Mouse (Mus musculus) intestine, embryonic 16.5 days (tissue): ENCODE data around the gene Olfm1. TPM values are rescaled to one million over a fixed set of nuclear protein-coding genes. Genes with fewer than 3 reads are reported as not detected.
A peak's percentile ranks its signal among the peaks of the same experiment; 100 is the strongest.

Source experiments
- ATAC-seq: fragments of 200-750 bp; cut with Nextera tagmentation; 2 replicates; pipeline ENCODE4 v1.8.0; 2017; ENCODE audit warnings: moderate TSS enrichment, moderate library complexity
- H3K27ac ChIP-seq: fragments of 300-500 bp; sonication (generic); 2 replicates; pipeline ENCODE4 v1.5.1; 2014; ENCODE audit warnings: mild to moderate bottlenecking, low read length
- H3K27me3 ChIP-seq: fragments of 300-500 bp; sonication (generic); replicated peaks from 2 replicates; pipeline ENCODE4 v1.6.1; 2014; ENCODE audit warnings: low read length, control low read depth, mixed read lengths; ENCODE audit not compliant: control insufficient read depth, insufficient read depth
- H3K36me3 ChIP-seq: fragments of 300-500 bp; sonication (generic); 2 replicates; pipeline ENCODE4 v1.6.1; 2014; ENCODE audit warnings: low read length, control low read depth; ENCODE audit not compliant: control insufficient read depth, insufficient read depth
- H3K4me1 ChIP-seq: fragments of 300-500 bp; sonication (generic); 2 replicates; pipeline ENCODE4 v1.6.1; 2014; ENCODE audit warnings: low read length, control low read depth, mixed read lengths; ENCODE audit not compliant: control insufficient read depth, insufficient read depth
- H3K4me2 ChIP-seq: fragments of 300-500 bp; sonication (generic); 2 replicates; pipeline ENCODE4 v1.6.1; 2014; ENCODE audit warnings: low read depth, low read length, control low read depth
- H3K4me3 ChIP-seq: fragments of 300-500 bp; sonication (generic); 2 replicates; pipeline ENCODE4 v1.5.1; 2014; ENCODE audit warnings: mild to moderate bottlenecking, low read length
- H3K9ac ChIP-seq: fragments of 300-500 bp; sonication (generic); 2 replicates; pipeline ENCODE4 v1.6.1; 2014; ENCODE audit warnings: low read depth, low read length
- H3K9me3 ChIP-seq: fragments of 300-500 bp; sonication (generic); 2 replicates; pipeline ENCODE4 v1.6.1; 2016; ENCODE audit warnings: low read length, control low read depth; ENCODE audit not compliant: control insufficient read depth
- WGBS: fragments of 180-500 bp; shearing (Covaris S2); extraction: QIAGEN DNeasy Blood & Tissue Kit; methylation state at CpG from one replicate; pipeline ENCODE4 v1.1.7; 2014; 5-methylcytosine and 5-hydroxymethylcytosine counted together
- polyA plus RNA-seq: library from polyadenylated mRNA; unstranded; fragments of >200 nt; fragmentation: Nextera tagmentation; extraction: Ambion mirVana; gene quantifications from 2 replicates; pipeline ENCODE4 v1.2.1, GENCODE M21; 2015

Olfm1 gene
- polyA plus RNA-seq, 1 experiment from 2014 or later = 13.3 TPM

DNA sequence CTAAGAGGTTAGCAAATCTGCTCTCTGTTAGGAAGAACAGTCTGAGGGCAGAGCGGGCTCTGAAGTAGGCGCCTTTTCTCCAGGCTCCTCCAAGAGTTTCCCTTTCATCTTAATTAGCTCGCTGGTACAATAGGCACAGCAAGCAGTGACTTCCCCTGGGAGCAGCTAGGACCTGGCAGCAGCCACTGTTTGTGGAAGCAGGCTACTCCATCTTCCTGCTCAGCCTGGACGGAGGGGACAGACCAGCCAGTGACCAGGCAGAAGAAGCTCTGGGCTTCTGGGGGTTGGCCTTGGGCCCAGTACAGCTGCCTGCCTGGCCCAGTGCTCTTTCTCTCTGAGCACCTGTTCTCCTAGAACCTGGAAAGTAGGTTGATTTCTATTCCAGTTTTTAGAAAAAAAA lies 77.8 kb downstream of the Olfm1 start:
- H3K9me3 ChIP-seq = no peaks in the 10 kb centered on the region
- H3K27ac ChIP-seq = no peak overlapping the region
- no peak overlapping the region for H3K9ac ChIP-seq
- no peaks in the 10 kb centered on the region for H3K36me3 ChIP-seq
- no peak overlapping the region for H3K4me2 ChIP-seq
- H3K4me1 ChIP-seq = 0 out of 2 replicates have a peak, but pooled peaks cover 2% of the 10 kb centered on the region
- H3K4me3 ChIP-seq = no peak overlapping the region
- WGBS = 32% methylated on average over 4 of the region's 4 CpGs
- H3K27me3 ChIP-seq = no peaks in the 10 kb centered on the region
- ATAC-seq = no peak

DNA sequence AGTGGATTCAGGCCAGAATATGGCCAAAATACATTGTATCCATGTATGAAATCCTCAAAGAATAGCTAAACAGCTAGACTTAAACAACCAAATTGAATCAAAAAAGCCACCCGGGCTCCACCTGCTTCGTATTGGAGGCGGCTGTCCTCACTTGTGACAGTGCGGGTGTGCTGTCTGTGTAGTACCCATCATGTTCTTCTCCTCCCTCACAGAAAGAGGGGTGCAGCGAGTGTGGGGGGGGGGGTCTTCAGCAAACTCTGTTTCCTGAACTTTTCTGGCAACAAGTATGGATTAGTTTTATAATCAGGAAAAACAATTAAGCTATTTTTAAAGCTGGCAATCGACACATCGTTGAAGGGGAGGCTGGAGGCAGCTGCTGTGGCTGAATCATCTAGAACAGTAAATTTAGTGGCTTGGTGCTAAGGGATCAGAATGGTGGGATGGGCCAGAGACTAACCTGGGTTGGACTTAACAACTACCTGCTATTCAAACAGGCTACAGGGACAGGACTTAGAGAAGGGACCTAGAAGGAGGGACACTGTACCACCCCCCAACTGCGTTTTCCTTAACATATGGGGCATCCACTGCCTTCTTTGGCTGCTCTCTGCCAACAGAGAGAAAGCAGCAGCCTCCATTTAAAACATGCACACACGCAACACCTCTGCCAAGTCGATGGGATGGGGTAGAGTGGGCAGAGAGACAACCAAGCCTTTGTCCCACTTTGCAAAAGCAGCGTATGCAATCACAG lies 79.6 kb downstream of the Olfm1 start:
- H3K9ac ChIP-seq = no peak overlapping the region
- no peak for ATAC-seq
- H3K36me3 ChIP-seq = no peaks in the 10 kb centered on the region
- H3K4me2 ChIP-seq = no peak overlapping the region
- H3K27me3 ChIP-seq = no peaks in the 10 kb centered on the region
- H3K9me3 ChIP-seq = no peaks in the 10 kb centered on the region
- WGBS = 81% methylated on average over 11 of the region's 11 CpGs
- H3K27ac ChIP-seq = no peak overlapping the region
- H3K4me1 ChIP-seq = 0 out of 2 replicates have a peak, but pooled peaks cover 8% of the 10 kb centered on the region
- H3K4me3 ChIP-seq = no peak overlapping the region

DNA sequence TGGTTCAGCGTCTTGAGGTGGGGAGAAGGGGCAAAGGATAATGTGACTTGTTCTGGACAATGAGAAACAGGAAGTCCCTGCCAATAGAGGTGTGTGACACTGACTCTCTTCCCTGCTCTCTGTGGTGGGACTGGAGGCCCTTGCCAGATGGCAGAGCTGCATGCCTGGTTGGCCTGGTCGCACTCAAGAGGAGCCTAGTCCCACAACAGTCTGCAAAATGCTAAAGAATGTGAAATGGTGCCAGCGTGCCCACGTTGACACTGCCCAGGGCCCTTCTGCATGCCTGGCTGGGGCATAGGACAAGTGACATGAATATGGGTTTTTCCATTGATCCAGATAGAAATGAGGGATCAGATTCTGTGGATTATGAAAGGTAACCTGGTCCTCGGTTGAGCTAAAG lies 81.2 kb downstream of the Olfm1 start:
- no peaks in the 10 kb centered on the region for H3K27me3 ChIP-seq
- no peaks in the 10 kb centered on the region for H3K36me3 ChIP-seq
- 0 out of 2 replicates have a peak, but pooled peaks cover 9% of the 10 kb centered on the region for H3K4me1 ChIP-seq
- no peaks in the 10 kb centered on the region for H3K9me3 ChIP-seq
- 86% methylated on average over 5 of the region's 5 CpGs for WGBS
- H3K9ac ChIP-seq = no peak overlapping the region
- H3K27ac ChIP-seq = no peak overlapping the region
- no peak overlapping the region for H3K4me3 ChIP-seq
- ATAC-seq = no peak
- no peak overlapping the region for H3K4me2 ChIP-seq

DNA sequence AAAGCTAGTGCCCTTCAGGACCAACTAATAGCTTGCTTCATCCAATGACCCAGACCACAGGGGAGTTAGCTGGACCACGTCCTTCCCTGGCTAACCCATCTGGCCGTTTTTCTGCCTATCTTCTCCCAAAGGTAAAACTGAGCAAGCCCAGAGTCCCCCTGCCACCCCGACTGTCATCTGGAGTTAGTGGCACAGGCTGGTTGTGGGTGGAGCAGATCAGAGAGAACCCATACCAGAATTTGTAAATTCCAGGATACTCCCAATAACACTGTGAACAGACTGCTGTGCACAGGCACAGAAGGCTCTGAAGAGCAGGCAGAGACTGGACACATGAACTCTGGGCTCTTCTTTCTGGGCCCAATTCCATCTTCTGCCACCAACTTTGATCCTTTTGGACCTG lies 82.6 kb downstream of the Olfm1 start:
- Histone ChIP-seq H3K36me3 (no peaks in the 10 kb centered on the region), H3K27me3 (no peaks in the 10 kb centered on the region), H3K27ac (no peak overlapping the region), H3K4me3 (no peak overlapping the region), H3K9ac (no peak overlapping the region), H3K9me3 (no peaks in the 10 kb centered on the region), H3K4me1 (0 out of 2 replicates have a peak, but pooled peaks cover 9% of the 10 kb centered on the region), H3K4me2 (no peak overlapping the region)
- ATAC-seq = no peak
- WGBS = 76% methylated on average over 3 of the region's 3 CpGs

DNA sequence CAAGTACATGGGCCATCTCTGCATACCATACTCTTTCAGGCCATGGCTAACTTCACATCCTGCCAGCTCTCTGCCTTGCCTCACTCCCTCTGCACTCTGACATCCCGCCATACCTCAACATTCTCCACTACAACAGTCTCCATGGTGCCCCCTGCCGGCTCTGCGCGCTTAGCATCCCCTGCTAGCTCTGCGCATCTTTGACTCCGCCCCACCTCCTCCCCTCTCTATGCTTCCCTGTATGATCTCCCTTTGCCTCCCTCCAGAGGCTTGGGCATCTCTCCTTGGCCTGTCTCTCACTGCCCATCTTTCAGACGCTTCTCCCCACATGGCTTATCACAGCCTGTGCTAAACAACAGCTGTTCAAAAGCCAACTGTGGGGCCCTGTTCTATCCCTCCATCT lies 85.4 kb downstream of the Olfm1 start:
- no peak overlapping the region for H3K4me2 ChIP-seq
- no peaks in the 10 kb centered on the region for H3K36me3 ChIP-seq
- no peak overlapping the region for H3K4me3 ChIP-seq
- no peaks in the 10 kb centered on the region for H3K9me3 ChIP-seq
- ATAC-seq = peak; percentile 44
- no peak overlapping the region for H3K27ac ChIP-seq
- H3K27me3 ChIP-seq = no peaks in the 10 kb centered on the region
- no peak overlapping the region for H3K9ac ChIP-seq
- WGBS = 12% methylated on average over 7 of the region's 7 CpGs
- 0 out of 2 replicates have a peak, but pooled peaks cover 7% of the 10 kb centered on the region for H3K4me1 ChIP-seq

DNA sequence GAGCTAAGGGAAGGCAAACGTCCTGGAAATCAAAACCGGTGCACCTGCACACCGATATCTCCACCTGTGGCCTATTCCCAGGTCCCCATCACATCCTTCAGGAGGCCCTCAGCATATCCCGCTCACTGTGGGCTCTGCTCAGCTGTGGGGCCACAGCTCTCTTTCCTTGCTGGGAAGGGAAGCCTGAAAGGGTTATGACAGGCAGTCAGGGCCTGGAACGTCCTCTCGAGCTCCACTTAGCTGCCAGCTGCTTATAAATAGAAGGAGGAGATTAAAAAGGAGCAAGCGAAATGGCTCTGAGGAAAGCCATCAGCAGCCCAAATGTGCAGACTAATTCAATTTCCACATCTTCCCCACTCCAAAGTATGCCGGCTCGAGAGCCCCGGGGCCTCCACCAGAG lies 86.1 kb downstream of the Olfm1 start:
- H3K27me3 ChIP-seq = no peaks in the 10 kb centered on the region
- no peak overlapping the region for H3K4me3 ChIP-seq
- no peak overlapping the region for H3K9ac ChIP-seq
- H3K36me3 ChIP-seq = no peaks in the 10 kb centered on the region
- H3K9me3 ChIP-seq = no peaks in the 10 kb centered on the region
- ATAC-seq = no peak
- H3K4me2 ChIP-seq = no peak overlapping the region
- H3K4me1 ChIP-seq = 0 out of 2 replicates have a peak, but pooled peaks cover 7% of the 10 kb centered on the region
- WGBS = 67% methylated on average over 10 of the region's 10 CpGs
- H3K27ac ChIP-seq = no peak overlapping the region

Other genes with a start within 250 kb of the Olfm1 start
- gene Fcnb, start 108.1 kb upstream of the Olfm1 start, polyA plus RNA-seq = 0.42 and 1.0 TPM in 2 replicates